Mouse (Mus musculus) midbrain, postnatal 0 days (tissue): ENCODE results near the gene Atp6v0a1. TPM values are rescaled to one million over a fixed set of nuclear protein-coding genes. Genes with fewer than 3 reads are reported as not detected.

Source experiments
- ATAC-seq: fragments of 200-750 bp; cut with Nextera tagmentation; 2 replicates; pipeline ENCODE4 v1.8.0; 2017; ENCODE audit warnings: moderate number of reproducible peaks, mild to moderate bottlenecking, moderate TSS enrichment, moderate library complexity; ENCODE audit not compliant: low FRiP score
- DNase-seq: peaks from one replicate; pipeline ENCODE4 v3.0.0-alpha.2; 2015; ENCODE audit warnings: low spot score
- H3K27ac ChIP-seq: fragments of 300-500 bp; sonication (generic); 2 replicates; pipeline ENCODE4 v1.5.1; 2014; ENCODE audit warnings: low read depth, mild to moderate bottlenecking, low read length, mixed read lengths
- H3K27me3 ChIP-seq: fragments of 300-500 bp; sonication (generic); 2 replicates; pipeline ENCODE4 v1.6.1; 2014; ENCODE audit warnings: low read length, control low read depth, mixed read lengths; ENCODE audit not compliant: insufficient read depth
- H3K36me3 ChIP-seq: fragments of 300-500 bp; sonication (generic); 2 replicates; pipeline ENCODE4 v1.6.1; 2014; ENCODE audit warnings: low read length, control low read depth, mixed read lengths; ENCODE audit not compliant: insufficient read depth
- H3K4me1 ChIP-seq: fragments of 300-500 bp; sonication (generic); 2 replicates; pipeline ENCODE4 v1.6.1; 2014; ENCODE audit warnings: mild to moderate bottlenecking, control low read depth, antibody characterized with exemption, low read length, mixed read lengths; ENCODE audit not compliant: insufficient read depth
- H3K4me2 ChIP-seq: fragments of 300-500 bp; sonication (generic); 2 replicates; pipeline ENCODE4 v1.6.1; 2014; ENCODE audit warnings: low read depth, mild to moderate bottlenecking, low read length, mixed read lengths; ENCODE audit not compliant: poor library complexity, severe bottlenecking
- H3K4me3 ChIP-seq: fragments of 300-500 bp; sonication (generic); 2 replicates; pipeline ENCODE4 v1.5.1; 2014; ENCODE audit warnings: low read depth, mild to moderate bottlenecking, low read length, moderate library complexity
- H3K9ac ChIP-seq: fragments of 300-500 bp; sonication (generic); replicated peaks from 2 replicates; pipeline ENCODE4 v1.6.1; 2014; ENCODE audit warnings: mild to moderate bottlenecking, low read length, moderate library complexity, mixed read lengths; ENCODE audit not compliant: poor library complexity, severe bottlenecking
- H3K9me3 ChIP-seq: fragments of 300-500 bp; sonication (generic); 2 replicates; pipeline ENCODE4 v1.6.1; 2016; ENCODE audit warnings: low read length, control low read depth
- CTCF ChIP-seq: IDR thresholded peaks from 2 replicates; pipeline ENCODE4 v1.5.1; 2016; ENCODE audit warnings: antibody characterized with exemption, mild to moderate bottlenecking
- WGBS: fragments of 180-500 bp; shearing (Covaris S2); extraction: QIAGEN DNeasy Blood & Tissue Kit; methylation state at CpG from one replicate; pipeline ENCODE4 v1.1.7; 2014; 5-methylcytosine and 5-hydroxymethylcytosine counted together
- polyA plus RNA-seq: library from polyadenylated mRNA; unstranded; fragments of >200 nt; fragmentation: Nextera tagmentation; extraction: Ambion mirVana; gene quantifications from 2 replicates; pipeline ENCODE4 v1.2.1, GENCODE M21; 2015
- total RNA-seq: library from RNA; depleted of rRNA; stranded (reverse); fragments of >200 nt; gene quantifications from 2 replicates; pipeline ENCODE4 v1.2.3, GENCODE M21; 2014

Atp6v0a1 gene
- total and polyA plus RNA-seq, 2 experiments from 2014 or later = 204 to 242 TPM

- TF ChIP-seq CTCF = no peak
- Histone ChIP-seq H3K9me3 (no peaks in the 10 kb centered on the region), H3K27me3 (no peaks in the 10 kb centered on the region), H3K4me3 (no peak overlapping the region), H3K4me2 (no peak overlapping the region), H3K9ac (no peak overlapping the region), H3K4me1 (no peaks in the 10 kb centered on the region), H3K27ac (no peak overlapping the region), H3K36me3 (peaks cover 71% of the 10 kb centered on the region)
- ATAC-seq = no peak
- no peak for DNase-seq
- 95% methylated on average over 5 of the region's 5 CpGs for WGBS
Measured at GRCm38 (mm10) chr11:101061049-101061448, 51.8 kb downstream of the Atp6v0a1 start.

- WGBS = 73% methylated on average over 12 of the region's 12 CpGs
- H3K4me2 ChIP-seq = no peak overlapping the region
- H3K36me3 ChIP-seq = peaks cover 59% of the 10 kb centered on the region
- H3K27me3 ChIP-seq = no peaks in the 10 kb centered on the region
- ATAC-seq (no peak), DNase-seq (no peak)
- no peak for TF ChIP-seq CTCF
- H3K4me1 ChIP-seq = no peaks in the 10 kb centered on the region
- no peak overlapping the region for H3K27ac ChIP-seq
- H3K4me3 ChIP-seq = no peak overlapping the region
- no peak overlapping the region for H3K9ac ChIP-seq
- H3K9me3 ChIP-seq = no peaks in the 10 kb centered on the region
Measured at GRCm38 (mm10) chr11:101062165-101062884, 53.1 kb downstream of the Atp6v0a1 start.

- ATAC-seq (no peak), DNase-seq (no peak)
- no peak overlapping the region for H3K4me2 ChIP-seq
- no peak overlapping the region for H3K27ac ChIP-seq
- no peaks in the 10 kb centered on the region for H3K9me3 ChIP-seq
- H3K9ac ChIP-seq = no peak overlapping the region
- no peak for TF ChIP-seq CTCF
- WGBS = 80% methylated on average over 14 of the region's 14 CpGs
- H3K4me1 ChIP-seq = no peaks in the 10 kb centered on the region
- H3K36me3 ChIP-seq = peaks cover 51% of the 10 kb centered on the region
- H3K4me3 ChIP-seq = no peak overlapping the region
- no peaks in the 10 kb centered on the region for H3K27me3 ChIP-seq
Measured at GRCm38 (mm10) chr11:101062971-101063675, 53.9 kb downstream of the Atp6v0a1 start.

GRCm38 (mm10) chr11:101063676-101064327 lies 54.5 kb downstream of the Atp6v0a1 start:
- WGBS = 57% methylated on average over 12 of the region's 12 CpGs
- Histone ChIP-seq H3K4me2 (no peak overlapping the region), H3K4me1 (no peaks in the 10 kb centered on the region), H3K27me3 (no peaks in the 10 kb centered on the region), H3K9me3 (no peaks in the 10 kb centered on the region), H3K9ac (no peak overlapping the region), H3K36me3 (peaks cover 45% of the 10 kb centered on the region), H3K4me3 (no peak overlapping the region), H3K27ac (peak overlapping the region; percentile 39; the same call in 1 of the 2 replicates)
- no peak for TF ChIP-seq CTCF
- DNase-seq = peak; percentile 31
- no peak for ATAC-seq

- no peak overlapping the region for H3K4me3 ChIP-seq
- no peak for TF ChIP-seq CTCF
- no peak for DNase-seq
- no peak overlapping the region for H3K4me2 ChIP-seq
- WGBS = 80% methylated on average over 4 of the region's 4 CpGs
- H3K9ac ChIP-seq = no peak overlapping the region
- no peaks in the 10 kb centered on the region for H3K27me3 ChIP-seq
- ATAC-seq = no peak
- H3K36me3 ChIP-seq = peaks cover 39% of the 10 kb centered on the region
- H3K9me3 ChIP-seq = no peaks in the 10 kb centered on the region
- no peak overlapping the region for H3K27ac ChIP-seq
- H3K4me1 ChIP-seq = peaks cover 3% of the 10 kb centered on the region
Measured at GRCm38 (mm10) chr11:101064462-101064861, 55.2 kb downstream of the Atp6v0a1 start.

GRCm38 (mm10) chr11:101065002-101065401 lies 55.8 kb downstream of the Atp6v0a1 start:
- H3K36me3 ChIP-seq = peaks cover 37% of the 10 kb centered on the region
- no peak overlapping the region for H3K9ac ChIP-seq
- H3K4me2 ChIP-seq = no peak overlapping the region
- H3K27ac ChIP-seq = no peak overlapping the region
- TF ChIP-seq CTCF = no peak
- DNase-seq (no peak), ATAC-seq (no peak)
- peaks cover 3% of the 10 kb centered on the region for H3K4me1 ChIP-seq
- WGBS = 94% methylated on average over 9 of the region's 9 CpGs
- no peaks in the 10 kb centered on the region for H3K9me3 ChIP-seq
- H3K4me3 ChIP-seq = no peak overlapping the region
- H3K27me3 ChIP-seq = no peaks in the 10 kb centered on the region
